Mouse (Mus musculus): ENCODE data around the gene Hes7.

DNA sequence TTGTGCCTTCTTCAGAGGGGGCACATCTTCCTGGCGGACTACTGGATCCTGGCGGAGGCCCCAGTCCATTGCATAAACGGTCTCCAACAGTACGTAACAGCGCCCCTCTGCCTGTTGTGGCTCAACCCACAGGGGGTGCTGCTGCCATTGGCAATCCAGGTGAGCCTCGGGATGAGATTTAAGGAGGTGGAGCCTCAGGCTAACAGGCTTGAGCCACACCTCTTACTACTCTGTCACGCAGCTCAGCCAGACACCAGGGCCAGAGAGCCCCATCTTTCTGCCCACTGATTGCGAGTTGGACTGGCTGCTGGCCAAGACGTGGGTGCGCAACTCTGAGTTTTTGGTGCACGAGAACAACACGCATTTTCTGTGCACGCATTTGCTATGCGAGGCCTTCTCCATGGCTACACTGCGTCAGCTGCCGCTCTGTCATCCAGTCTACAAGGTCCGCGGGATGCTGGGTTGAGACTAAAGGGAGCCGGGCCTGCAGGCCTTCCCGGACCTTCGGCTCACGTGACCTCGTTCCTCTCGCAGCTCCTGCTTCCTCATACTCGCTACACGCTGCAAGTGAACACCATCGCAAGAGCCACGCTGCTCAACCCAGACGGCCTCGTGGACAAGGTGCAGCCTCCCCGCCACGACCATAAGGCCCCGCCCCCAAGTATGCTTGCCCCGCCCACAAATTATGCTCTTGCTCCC lies 13.9 kb downstream of the Hes7 start:
- TF ChIP-seq POLR2A (IDR thresholded peaks at IDR 0.05; ENCODE audit: control insufficient read depth, extremely low read depth, insufficient read depth, low read length, poor library complexity) (no peak), CTCF (IDR thresholded peaks at IDR 0.05; ENCODE audit: borderline replicate concordance, control insufficient read depth, extremely low read depth, insufficient read depth, low read length, poor library complexity) (peak; percentile 49; the same call in 1 of the 2 replicates)

Data from thymus, adult 2 months (tissue).